Mouse (Mus musculus) v-Abl transformed pro-B cells (cell line): ENCODE data around the gene Clcnka.

ENCODE experiments used
- in situ Hi-C, 2 experiments: fragments of 400-800 bp; cut with MboI; formaldehyde crosslinking; loops; one replicate each; pipeline ENCODE4 v1.15.1; 2025; ENCODE audit not compliant: unreplicated experiment in 2 of 2

Clcnka gene

DNA sequence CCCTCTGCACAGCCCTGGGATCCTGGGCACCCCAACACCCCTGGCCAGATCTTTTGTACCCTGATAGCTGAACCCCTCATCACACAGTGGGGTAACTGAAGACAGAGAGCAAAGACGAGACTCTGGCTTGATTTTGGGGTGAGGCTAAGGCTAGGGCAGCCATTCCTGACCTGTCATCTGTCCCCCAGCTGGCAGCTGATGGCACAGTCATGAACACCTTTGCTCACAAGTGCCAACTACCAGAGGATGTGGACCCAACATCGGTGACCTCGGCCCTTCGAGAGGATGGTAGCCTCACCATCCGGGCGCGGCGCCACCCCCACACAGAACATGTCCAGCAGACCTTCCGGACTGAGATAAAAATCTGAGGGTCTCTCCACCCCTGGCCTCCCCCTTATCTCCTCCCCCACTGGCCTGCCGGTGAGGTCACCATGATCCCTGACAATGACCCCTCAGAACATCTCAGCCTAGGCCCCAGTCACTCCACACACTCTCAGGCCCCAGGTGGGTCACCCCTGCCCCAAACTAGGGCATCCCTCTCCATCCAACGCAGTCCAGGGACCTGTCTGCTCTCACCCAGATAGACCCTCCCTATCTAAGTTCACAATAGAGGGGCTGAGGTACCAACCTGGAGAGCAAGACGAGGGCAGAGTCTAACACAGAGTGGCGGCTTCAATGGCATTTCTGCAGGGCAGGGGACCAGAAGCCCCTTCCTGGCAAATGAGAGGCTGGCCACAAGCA, 25.3 kb upstream of the Clcnka start:
- in situ Hi-C loops: loop anchor here (25.0 kb wide), 2 partner anchors 413 to 538 kb away; partner anchors contain the start of genes Cela2a (in 1 of the 2) and Ctrc (in 1 of the 2)

DNA sequence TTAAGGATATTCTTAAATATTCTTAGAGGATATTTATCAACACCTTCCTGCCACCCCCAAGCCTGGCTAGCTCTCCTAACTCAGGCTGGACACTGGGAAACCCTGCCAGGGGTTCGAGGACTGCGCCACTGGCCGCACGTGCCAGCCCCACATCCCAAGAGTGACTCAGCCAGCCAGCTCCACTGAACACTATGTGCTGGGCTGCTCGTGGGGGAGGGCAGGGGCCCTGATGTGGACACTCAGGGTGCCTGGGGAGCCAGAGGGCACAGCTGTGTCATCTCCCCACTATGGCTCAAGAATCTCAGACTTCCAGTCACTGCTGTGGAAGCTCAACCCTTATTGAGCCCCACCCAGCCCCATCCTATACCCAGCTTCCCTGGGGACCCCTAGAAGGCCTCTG, 24.8 kb upstream of the Clcnka start:
- in situ Hi-C loops: loop anchor here (25.0 kb wide), 2 partner anchors 414 to 539 kb away; partner anchors contain the start of genes Cela2a (in 1 of the 2) and Ctrc (in 1 of the 2)

DNA sequence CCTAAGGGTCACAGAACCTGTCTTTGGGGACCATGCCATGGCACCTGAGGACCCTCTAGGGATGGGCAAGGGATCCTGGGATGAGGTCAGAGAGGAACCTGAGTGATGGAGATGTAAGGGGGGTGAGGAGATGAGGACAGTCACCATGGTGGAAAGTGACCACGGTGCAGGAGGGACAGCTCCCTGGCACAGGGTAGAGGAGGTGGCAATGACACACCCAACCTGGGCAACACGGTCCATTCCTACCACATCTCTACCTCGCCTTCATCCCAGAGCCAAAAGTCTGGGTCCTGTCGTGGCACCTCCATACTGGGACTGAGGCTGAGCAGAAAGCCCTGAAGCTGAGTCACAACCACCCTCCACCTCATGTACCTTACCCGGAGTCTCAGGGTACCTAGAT, 24.3 kb upstream of the Clcnka start:
- in situ Hi-C loops: loop anchor here (25.0 kb wide), 2 partner anchors 414 to 539 kb away; partner anchors contain the start of genes Cela2a (in 1 of the 2) and Ctrc (in 1 of the 2)

DNA sequence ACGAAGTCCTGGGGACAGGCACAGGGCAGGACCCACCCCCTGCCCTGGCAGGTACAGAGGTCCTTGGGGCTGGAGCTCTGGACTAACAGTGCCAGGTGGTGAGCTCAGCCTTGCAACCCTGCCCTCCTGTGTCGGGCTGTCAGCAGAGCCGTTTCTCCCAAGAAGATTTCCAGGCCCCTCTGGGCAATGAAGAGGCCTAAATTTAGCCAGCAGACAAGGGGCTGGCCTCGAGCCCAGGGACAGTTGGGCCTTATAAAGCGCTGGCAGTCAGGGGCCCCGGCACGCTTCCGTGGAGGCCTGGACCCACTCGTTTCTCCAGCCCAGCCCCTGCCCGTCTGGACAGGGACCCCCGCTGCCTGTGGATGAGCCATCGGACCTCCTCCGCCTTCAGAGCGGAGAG, 22.9 kb upstream of the Clcnka start:
- in situ Hi-C loops: loop anchor here (25.0 kb wide), 2 partner anchors 416 to 541 kb away; partner anchors contain the start of genes Cela2a (in 1 of the 2) and Ctrc (in 1 of the 2)

DNA sequence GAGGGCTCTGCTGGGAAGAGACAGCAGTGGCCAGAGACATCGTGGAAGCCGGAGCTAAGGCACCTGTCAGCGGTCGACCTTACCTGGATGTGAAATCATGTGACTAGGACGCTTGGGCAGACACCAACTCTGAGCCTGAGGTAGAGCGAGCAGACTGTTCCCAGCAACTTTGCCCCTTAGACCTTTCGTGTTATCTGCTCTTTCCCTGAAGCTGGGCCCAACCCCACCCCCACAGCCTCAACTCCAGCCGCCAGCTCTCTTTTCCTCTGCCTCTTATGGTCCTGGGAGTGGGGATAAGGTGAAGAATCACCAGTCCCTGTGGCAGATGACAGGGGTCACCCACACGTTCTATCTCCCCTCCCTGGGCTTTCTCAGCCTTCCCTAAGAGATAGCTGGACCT, 22.4 kb upstream of the Clcnka start:
- in situ Hi-C loops: loop anchor here (25.0 kb wide), 2 partner anchors 416 to 541 kb away; partner anchors contain the start of genes Cela2a (in 1 of the 2) and Ctrc (in 1 of the 2)

DNA sequence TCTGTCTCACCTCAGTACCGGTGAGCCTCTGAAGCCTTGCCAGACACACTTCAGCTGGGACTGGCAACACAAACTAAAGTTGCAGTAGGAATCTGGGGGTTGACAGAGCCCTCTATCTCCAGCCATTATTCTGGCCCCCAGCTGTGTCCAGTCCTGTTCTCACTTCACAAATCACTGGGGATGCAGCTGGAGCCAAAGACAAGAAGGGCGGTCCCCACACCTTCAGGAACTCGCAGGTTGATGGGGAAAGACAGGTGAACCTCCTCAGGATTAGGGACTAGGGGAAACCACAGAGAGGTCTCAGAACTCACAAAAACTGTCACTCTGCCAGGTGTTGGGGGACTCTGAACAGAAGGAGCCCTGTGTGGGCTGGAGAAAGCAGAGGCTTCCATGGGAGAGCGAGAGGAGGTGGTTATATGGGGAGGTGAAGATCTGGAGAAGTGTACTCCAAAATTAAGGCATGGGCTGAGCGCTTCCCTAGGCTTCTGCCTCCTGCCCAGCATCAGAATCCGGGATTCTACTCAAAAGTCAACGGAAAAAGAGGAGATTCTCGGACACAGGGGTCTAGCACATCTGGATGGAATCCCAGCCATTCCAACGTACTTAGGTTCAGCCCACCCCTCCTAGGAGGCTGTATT, 21.8 kb upstream of the Clcnka start, which contains the start of gene Hspb7:
Gene Hspb7, plus strand, starts transcription at position 588 of the 638 bp plus-strand sequence.
- in situ Hi-C loops: loop anchor here (25.0 kb wide), 2 partner anchors 417 to 542 kb away; partner anchors contain the start of genes Cela2a (in 1 of the 2) and Ctrc (in 1 of the 2)

DNA sequence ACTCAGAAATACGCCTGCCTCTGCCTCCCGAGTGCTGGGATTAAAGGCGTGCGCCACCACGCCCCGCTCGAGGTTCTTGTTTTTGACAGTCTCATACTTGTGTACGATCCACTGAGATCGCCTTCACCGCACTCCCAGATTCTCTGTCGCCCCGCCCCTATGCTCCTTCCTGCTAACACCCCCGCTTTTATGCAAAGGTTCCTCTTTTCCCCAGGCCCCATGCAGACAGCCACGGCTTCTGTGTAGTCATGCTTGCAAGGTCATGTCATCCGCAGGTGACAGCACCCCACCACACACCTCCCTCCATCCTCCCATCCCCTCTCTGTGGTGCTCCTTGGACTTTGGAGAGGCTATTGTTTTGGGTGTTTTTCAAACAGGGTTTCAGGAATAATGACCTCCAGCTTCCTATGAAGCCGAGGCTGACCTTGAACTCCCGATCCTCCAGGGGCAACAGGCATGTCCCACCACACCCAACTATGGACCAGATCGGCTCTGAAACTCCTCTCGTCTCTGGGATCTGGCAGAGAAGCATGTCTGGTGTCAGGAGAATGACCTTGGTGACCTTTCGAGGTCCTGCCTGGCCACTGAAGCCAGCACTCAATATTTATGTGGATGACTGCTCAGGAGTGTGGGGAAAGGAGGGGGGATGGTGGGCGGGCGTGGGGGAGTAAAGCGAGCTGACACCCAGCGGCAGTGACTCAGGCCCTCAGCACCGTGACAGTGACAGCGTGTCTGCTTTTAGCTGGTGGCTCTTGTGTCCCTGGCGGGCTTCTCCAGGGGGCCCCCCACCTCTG, 21.1 kb upstream of the Clcnka start:
- in situ Hi-C loops: loop anchor here (25.0 kb wide), 2 partner anchors 418 to 543 kb away; partner anchors contain the start of genes Cela2a (in 1 of the 2) and Ctrc (in 1 of the 2)

DNA sequence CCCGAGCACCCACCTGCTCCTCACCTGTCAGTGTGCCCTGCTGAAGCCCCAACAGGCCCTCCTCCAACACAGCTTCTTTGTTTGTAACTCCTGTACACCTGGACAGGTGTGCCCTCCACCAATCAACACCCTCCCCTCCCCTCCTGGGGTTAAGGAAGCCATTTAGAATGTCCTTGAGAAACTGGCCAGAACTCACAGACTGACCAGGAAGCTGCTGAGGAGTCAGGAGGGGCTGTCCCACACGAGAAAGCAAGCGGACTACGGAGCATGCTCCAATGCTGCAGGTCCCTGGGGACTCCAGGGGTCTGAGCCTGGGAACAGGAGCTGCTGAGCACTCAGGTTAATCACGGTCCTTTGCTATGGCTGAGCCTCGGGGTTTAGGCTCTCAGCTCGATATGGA, 17.4 kb upstream of the Clcnka start, which contains the start of gene Clcnkb:
Gene Clcnkb, minus strand, starts transcription at position 91 of the 400 bp plus-strand sequence.
- in situ Hi-C loops: loop anchor here (25.0 kb wide), 2 partner anchors 421 to 546 kb away; partner anchors contain the start of genes Cela2a (in 1 of the 2) and Ctrc (in 1 of the 2)

DNA sequence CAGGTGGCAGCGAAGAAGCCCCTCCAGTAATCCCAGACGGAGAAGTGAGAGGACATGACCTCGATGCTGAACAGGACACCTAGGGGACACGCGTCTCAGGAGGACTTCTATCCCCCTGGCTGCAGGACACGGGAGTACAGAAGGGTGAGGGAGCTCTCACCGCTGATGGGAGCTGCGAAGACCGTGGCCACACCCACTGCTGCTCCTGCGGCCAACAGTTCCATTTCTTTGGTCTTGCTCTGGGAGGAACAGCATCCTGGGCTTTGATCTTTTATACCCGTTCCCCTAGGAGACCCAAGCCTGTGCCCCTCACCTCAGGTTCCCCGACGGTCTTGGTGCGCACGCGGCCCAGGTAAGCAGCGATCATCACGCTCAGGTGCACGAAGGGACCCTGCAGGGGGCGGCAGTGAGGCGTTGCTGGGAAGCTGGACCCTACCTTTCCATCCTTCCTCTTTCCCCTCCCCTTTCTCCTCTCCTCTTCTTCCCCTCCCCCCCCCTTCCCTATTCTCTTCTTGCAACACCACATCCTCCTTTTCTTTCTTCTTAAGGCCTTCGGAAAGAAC, 13.0 kb upstream of the Clcnka start:
- in situ Hi-C loops: loop anchor here (25.0 kb wide), 2 partner anchors 426 to 551 kb away; partner anchors contain the start of genes Cela2a (in 1 of the 2) and Ctrc (in 1 of the 2)

DNA sequence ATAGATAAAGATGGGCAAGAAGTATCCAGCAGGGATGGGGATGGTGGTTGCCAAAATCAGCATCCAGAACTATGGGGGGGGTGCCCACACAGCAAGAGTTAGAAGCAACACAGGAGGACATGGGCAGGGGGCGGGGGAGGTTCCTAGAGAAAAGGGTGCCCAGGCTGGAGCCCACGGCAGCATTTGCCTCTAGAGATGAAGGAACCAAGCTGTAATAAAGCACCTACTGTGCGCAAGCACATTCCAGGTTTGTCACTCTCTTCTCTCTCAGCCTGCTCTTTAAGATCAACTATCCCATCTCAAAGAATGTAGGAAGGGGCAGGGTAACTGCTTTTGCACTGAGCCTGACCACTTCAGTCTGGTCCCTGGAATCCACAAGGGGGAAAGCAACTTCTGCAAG, 10.1 kb upstream of the Clcnka start:
- in situ Hi-C loops: loop anchor here (10.0 to 25.0 kb wide), 4 partner anchors 166 to 554 kb away; partner anchors contain the start of genes Cela2a (in 1 of the 2) and Ctrc (in 1 of the 2)

DNA sequence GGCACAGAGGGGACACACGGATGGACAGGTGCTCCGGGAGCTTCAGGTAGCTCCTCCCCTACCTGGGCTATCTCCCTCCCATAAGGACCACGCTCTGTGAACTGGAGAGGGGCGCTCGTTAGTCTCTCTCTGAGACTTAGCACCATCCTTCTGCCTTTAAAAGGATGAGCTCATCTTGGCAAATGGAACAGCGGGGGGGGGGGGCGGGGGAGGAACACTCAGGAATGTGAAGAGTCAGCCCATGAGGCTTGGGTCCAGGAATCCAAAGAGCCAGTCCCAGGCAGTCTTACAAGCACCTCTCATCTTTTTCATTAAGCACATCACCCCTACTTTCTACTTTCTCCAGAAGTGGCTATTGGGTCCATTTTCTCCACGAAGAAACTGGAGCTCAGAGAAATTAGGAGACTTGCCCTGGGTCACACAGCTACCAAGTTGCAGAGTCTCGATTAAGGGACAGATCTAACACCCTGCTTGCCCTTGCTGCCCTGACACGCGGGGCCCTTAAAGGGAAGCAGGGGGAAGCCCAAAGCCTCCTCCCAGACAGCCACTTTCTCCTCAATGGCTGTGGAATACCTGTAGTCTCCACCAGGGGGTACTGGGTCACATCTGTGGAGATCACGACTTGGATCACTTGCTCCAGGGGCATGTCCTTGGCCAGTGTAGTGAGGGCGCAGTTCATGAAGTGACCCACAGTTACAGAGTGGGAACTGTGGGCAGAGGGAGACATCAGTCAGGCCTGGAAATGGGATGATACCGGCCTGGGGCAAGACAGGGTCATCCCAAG, 8.2 kb upstream of the Clcnka start:
- in situ Hi-C loops: loop anchor here (10.0 to 25.0 kb wide), 4 partner anchors 168 to 556 kb away; partner anchors contain the start of genes Cela2a (in 1 of the 2) and Ctrc (in 1 of the 2)

DNA sequence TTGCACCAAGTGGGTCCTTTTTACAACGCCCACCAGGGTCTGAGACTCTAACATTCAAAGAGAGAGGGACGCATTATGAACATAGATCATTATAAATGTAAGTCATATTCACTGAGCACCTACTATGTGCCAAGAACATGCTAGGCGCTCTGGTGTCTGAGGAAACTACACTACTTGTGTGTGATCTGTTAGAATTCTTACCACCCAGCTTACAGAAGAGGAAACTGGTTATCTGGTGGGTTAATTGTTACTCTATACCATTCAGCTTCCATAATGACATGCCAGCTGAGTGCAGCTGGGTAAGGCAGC, 6.7 kb upstream of the Clcnka start:
- in situ Hi-C loops: loop anchor here (10.0 to 25.0 kb wide), 4 partner anchors 170 to 557 kb away; partner anchors contain the start of genes Cela2a (in 1 of the 2) and Ctrc (in 1 of the 2)

DNA sequence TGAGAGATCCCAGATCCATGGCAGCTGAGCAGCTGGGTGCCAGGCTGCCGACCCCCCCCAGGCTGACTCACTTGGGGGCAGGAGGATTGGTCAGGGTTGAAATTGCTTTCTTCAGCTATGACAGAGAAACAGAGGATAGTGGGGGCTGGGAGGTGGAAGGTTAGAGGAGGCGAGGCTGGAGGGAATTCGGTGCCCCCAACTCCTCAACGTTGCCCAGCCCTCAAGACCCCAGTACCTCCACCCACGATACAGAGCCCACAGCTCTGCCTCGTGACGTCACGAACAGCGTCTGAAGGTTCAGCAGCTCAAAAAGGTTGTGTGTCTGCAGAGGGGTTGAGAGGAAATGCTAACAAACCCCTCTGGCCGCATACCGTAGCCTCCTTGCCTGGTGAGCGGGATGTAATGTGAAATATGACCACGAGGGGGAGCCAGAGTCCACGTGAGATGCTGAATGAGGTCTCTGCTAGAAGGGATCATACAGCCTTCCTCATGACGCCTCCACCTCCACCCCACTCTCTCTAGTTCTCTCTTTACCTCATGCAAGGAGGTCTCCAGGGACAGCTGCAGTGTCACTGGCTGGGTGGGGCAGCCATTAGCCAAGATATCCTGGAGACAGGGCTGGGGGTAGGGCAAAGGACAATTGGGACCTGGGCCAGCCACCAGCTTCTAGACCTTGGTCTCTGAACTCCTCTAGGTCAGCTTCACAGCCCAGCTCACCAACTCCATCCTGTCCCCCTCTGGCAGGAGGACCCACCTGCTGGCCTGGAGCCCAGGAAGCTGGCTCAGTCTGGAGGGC, 6.2 kb upstream of the Clcnka start:
- in situ Hi-C loops: loop anchor here (10.0 to 25.0 kb wide), 4 partner anchors 170 to 558 kb away; partner anchors contain the start of genes Cela2a (in 1 of the 2) and Ctrc (in 1 of the 2)

DNA sequence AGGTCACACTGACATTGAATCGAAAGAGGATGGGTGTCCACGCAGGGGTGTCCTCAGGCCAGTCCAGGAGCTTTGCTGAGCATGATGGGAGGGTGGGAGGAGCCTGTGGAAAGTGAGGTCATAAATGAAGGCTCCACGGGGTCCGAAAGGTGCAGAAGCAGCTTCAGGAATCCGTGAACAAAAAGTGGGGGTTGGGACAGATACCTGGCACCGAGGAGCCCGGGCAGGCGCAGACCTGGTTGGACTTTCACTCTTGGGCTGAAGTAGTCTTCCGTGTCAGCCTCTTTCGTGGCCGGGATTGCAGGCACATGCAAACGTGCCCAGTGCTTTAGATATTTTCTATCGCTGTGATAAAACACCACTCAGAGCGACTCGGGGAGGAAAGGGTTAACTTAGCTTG, 1.6 kb upstream of the Clcnka start:
- in situ Hi-C loops: loop anchor here (10.0 to 25.0 kb wide), 4 partner anchors 175 to 562 kb away; partner anchors contain the start of genes Cela2a (in 1 of the 2) and Ctrc (in 1 of the 2)

DNA sequence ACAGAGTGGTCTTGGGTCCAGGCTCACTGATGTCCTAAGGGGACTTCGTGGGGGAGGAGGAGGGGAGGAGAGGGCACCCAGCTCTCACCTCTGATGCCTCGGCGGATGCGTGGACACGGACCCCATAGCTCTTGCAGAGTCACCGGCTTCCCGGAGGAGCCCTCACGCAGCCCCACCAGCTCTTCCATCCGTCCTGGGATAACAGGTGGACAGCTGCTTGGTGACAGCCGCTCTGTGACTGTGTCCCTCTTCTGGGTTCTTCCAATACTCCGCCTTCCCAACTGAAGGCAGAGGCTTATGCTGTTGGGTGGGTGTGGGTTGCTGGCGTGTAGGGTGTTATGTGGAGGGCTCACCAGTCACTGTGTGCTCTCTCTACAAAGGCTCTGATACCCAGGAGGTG, 663 bp downstream of the Clcnka start:
- in situ Hi-C loops: loop anchor here in 1 of 2 experiments (25.0 kb wide), 1 partner anchor 739 kb away; no protein-coding TSS in a partner anchor

DNA sequence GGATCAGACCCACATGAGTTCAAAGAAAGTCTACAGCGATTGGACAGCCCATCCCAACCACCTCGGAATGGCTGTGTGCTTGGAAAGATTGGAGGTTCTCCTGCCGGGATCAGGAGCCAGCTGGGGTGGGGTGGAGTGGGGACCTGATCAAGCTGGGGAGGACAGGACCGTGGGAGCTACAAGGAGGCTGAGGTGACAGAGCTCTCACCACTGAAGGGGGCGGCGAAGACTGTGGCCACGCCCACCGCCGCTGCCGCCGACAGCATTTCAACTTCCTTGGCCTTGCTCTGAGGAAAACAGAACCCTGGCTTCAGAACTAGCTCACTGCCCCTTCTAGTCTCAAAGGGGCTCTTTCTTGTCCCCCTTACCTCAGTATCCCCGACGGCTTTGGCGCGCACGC, 3.8 kb downstream of the Clcnka start:
- in situ Hi-C loops: loop anchor here in 1 of 2 experiments (25.0 kb wide), 1 partner anchor 743 kb away; no protein-coding TSS in a partner anchor

DNA sequence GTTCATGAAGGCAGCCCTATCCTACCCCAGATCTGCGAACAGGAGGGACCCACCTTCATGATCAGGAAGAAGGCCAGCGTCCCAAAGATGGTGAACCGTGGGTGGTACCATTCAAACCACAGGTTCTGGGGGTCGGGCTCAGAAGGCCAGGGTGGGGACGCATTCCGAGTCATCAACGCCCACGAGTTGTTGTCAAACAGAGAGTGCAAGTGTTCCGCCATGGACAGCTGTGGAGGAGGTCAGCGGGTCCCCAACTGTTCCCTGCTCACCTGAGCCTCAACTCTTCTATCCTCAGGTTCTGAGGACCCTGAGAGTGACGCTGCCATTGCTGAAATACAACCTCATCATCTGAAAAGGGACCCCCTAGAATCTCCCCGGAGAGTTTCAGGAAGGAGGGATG, 7.2 kb downstream of the Clcnka start:
- in situ Hi-C loops: loop anchor here in 1 of 2 experiments (25.0 kb wide), 1 partner anchor 746 kb away; no protein-coding TSS in a partner anchor
